In the genomic region with DNA sequence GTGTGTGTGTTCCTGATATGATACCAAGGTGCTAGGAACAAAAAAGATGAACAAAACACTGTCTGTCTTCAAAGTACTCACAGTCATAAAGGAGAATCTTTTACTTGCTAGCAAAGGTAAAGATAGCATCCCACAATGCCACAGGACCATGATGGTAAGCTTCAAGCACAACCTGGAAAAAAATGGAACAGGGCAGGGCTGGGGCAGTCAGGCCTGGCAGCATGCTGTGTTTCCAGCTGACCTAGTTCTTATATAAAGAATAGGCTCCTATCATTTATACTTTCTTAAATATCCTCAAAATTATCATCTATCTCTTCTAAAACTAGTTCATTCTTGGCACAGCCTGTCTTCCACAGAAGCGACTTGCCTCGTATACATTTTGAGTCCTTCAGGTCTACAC, we compare ENCODE assay signal across 16 mouse cellular contexts.
DNase-seq lines count a peak whose midpoint lies in the region; ATAC-seq lines count a peak whose summit lies in the region.
"Had no signal": no experiment of that assay in that cellular context is flagged by ENCODE, and none has a peak within 500 bp of the region (broad histone marks: within the 10 kb centered on the region; RNA-seq: fewer than 3 reads in every experiment).

No protein-coding gene starts in this region.

- no peak for ATAC-seq in cerebellum, adult (ENCODE audit: insufficient number of reproducible peaks, low FRiP score, low TSS enrichment)
- ATAC-seq in CD4-positive, CD25-positive, alpha-beta regulatory T cell, adult 4 months: no peak
- ATAC-seq: activated CD4-positive, CD25-positive, alpha-beta regulatory T cell, adult 4 months; forebrain, embryonic 13.5 days; forebrain, embryonic 15.5 days; forebrain, postnatal 0 days; Patski had no signal

- peak; percentile 37 to 43 for DNase-seq in cerebellum, adult 18-20 months
- no peak for DNase-seq in cerebellum, postnatal 4 days (ENCODE audit: low spot score in 2 of 2)
- DNase-seq in cerebellum, adult 9-10 months: peak; percentile 53
- peak; percentile 55 for DNase-seq in cerebellum, adult 9-11 months
- peak; percentile 32 to 56 for DNase-seq in cerebellum, postnatal 14 days
- no peak for DNase-seq in gastrocnemius, postnatal 36 days
- DNase-seq: adrenal gland, adult 8-10 months; adrenal gland, postnatal 14 days; adrenal gland, postnatal 36 days; forebrain, postnatal 0 days had no signal

- intact Hi-C loops in gastrocnemius, postnatal 36 days (cut with DNase I): no loop called here

Comparison
In these comparisons a context has a peak if more than half of its experiments do, and no peak if none do; other contexts are left out.
1. DNase-seq: peak in cerebellum, adult 18-20 months (2 of 2), cerebellum, adult 9-10 months (single experiment), cerebellum, adult 9-11 months (single experiment) and cerebellum, postnatal 14 days (2 of 2); none in cerebellum, postnatal 4 days (0 of 2) and gastrocnemius, postnatal 36 days (0 of 2).